Mouse (Mus musculus) cortical plate, adult 2 months (tissue): ENCODE results near the gene Smoc1.
A peak's percentile ranks its signal among the peaks of the same experiment; 100 is the strongest.

Experiments
- CTCF ChIP-seq: fragments of 200-500 bp; IDR thresholded peaks from 2 replicates; pipeline ENCODE4 v1.5.1; 2011; ENCODE audit warnings: mild to moderate bottlenecking, control low read depth, low read length; ENCODE audit not compliant: insufficient read depth; ENCODE audit errors: extremely low read depth
- POLR2A ChIP-seq: fragments of 200-500 bp; IDR thresholded peaks from 2 replicates; pipeline ENCODE4 v1.6.1; 2011; ENCODE audit warnings: mild to moderate bottlenecking, low read length, control low read depth; ENCODE audit not compliant: insufficient read depth; ENCODE audit errors: extremely low read depth

- TF ChIP-seq POLR2A: 0 out of 2 replicates have a peak, but pooled peaks have one; percentile 42
- TF ChIP-seq CTCF: no peak
Observed at GRCm38 (mm10) chr12:81026277-81026994, at the start of gene Smoc1.
